Mouse (Mus musculus) gastrocnemius, adult 2 months (tissue): Measurements from ENCODE around the gene Olfr32. TPM values are rescaled to one million over a fixed set of nuclear protein-coding genes. Genes with fewer than 3 reads are reported as not detected.
"Not testable (repeated sequence)": the region's sequence is repeated elsewhere in the genome, so short reads cannot be mapped to it uniquely, and the experiment has no call there.

Experiments
- DNase-seq: peaks from one replicate; pipeline ENCODE4 v3.0.0; 2022
- H3K27ac ChIP-seq: fragments of 200-600 bp; 2 replicates; pipeline ENCODE4 v1.8.1; 2022; ENCODE audit warnings: mild to moderate bottlenecking
- H3K4me3 ChIP-seq: fragments of 200-600 bp; 2 replicates; pipeline ENCODE4 v1.8.1; 2022; ENCODE audit warnings: mild to moderate bottlenecking, moderate library complexity
- CTCF ChIP-seq: fragments of 200-600 bp; IDR thresholded peaks from 2 replicates; pipeline ENCODE4 v1.8.1; 2022; ENCODE audit warnings: antibody characterized with exemption, mild to moderate bottlenecking, moderate library complexity
- intact Hi-C: fragments of 180-260 bp; cut with DNase I; formaldehyde crosslinking; loops from one replicate; pipeline ENCODE4 v1.15.1; 2025
- long read RNA-seq, 2 experiments: library from polyadenylated mRNA; stranded (forward); transcript quantifications; one replicate each; pipeline ENCODE4 v2.0.0; 2021
- total RNA-seq, 2 experiments: library from RNA; stranded (reverse); gene quantifications; 2 replicates each; pipeline ENCODE4 v1.2.3; 2021

The Olfr32 gene
- not detected for total RNA-seq
- long read RNA-seq, experiment 1 = 0 reads
- long read RNA-seq, experiment 2 = 0 reads

GRCm38 (mm10) chr2:90142196-90142595, at the start of gene Olfr32:
TSS of gene Olfr32 (minus strand) at chr2:90142296.
- H3K4me3 ChIP-seq = no peak within 1 kb of the TSS
- TF ChIP-seq CTCF = no peak
- DNase-seq = no peak
- intact Hi-C loops = no loop called here
- no peak within 1 kb of the TSS for H3K27ac ChIP-seq

DNA sequence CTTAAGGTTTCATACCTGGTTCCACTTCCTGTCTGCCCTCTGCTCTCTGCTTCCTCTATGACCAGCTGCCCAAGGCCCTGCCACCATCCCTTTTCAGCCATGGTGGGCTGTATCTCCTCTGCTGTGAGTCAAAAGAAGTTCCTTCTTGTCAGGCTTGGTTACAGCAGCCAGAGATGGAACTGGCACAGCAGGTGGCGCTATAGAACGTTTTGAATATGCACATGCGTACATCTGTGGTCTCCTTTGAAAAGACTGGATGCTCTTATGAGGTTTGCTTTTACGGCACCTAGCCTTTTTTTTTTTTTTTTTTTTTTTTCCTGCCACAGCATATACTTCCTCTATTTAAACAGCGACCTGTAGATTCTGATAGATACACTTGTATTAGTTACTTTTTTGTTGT, 45.0 kb upstream of the Olfr32 start:
- H3K4me3 ChIP-seq, H3K27ac ChIP-seq, DNase-seq, intact Hi-C loops: not testable (repeated sequence)

GRCm38 (mm10) chr2:90186082-90186481, 44.0 kb upstream of the Olfr32 start:
- intact Hi-C loops, H3K4me3 ChIP-seq, DNase-seq, H3K27ac ChIP-seq: not testable (repeated sequence)

DNA sequence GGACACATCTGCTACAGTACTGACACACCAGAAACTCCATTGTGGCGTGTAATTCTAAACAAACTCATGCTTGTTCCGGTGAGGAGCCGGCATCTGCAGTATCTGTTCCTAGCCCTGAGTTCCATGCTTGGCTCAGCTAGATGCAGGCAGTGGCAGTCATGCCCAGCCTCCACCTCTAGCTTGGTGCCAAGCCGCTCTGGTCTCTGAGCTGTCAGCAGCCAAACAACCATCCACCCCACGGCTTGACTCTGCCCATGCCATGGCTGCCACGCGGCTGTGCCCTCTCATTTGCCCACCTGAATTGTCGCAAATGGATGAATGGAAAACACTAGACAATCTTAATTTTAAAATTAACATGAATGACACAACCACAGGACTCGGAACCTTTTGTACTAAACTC, 11.8 kb upstream of the Olfr32 start:
- H3K27ac ChIP-seq = no peak overlapping the region
- TF ChIP-seq CTCF = no peak
- intact Hi-C loops = no loop called here
- H3K4me3 ChIP-seq = no peak overlapping the region
- no peak for DNase-seq

- no peak for DNase-seq
- Histone ChIP-seq H3K27ac (no peak within 1 kb of the TSS), H3K4me3 (no peak within 1 kb of the TSS)
- no peak for TF ChIP-seq CTCF
- intact Hi-C loops = no loop called here
Measured at GRCm38 (mm10) chr2:90152991-90153390, 10.9 kb upstream of the Olfr32 start, which contains the start of gene Olfr1270. TSS of gene Olfr1270 (minus strand) at chr2:90153091.

DNA sequence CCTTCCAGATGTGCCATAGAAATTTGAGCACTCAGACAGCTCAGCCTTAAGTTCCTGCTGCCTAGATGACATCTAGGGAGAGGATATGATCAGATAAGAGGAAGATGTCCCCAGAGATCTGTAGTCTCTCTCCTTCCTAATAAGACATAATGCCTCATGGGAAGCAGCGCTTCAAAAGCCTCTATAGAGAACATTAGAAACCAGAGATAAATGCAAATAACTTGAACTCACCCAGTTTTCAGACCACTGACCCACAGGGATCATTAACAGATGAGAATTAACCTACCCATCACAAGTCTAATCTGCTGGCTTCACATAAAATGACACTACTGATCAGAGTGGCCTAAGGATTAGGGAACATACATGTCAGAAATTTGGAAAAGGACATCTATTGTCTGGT, 20.8 kb downstream of the Olfr32 start, which contains the start of gene Olfr1269:
TSS of gene Olfr1269 (minus strand) at position 101 of the 400 bp plus-strand sequence.
- no peak for TF ChIP-seq CTCF
- Histone ChIP-seq H3K27ac (no peak within 1 kb of the TSS), H3K4me3 (no peak within 1 kb of the TSS)
- intact Hi-C loops = no loop called here
- no peak for DNase-seq

Other genes starting within 250 kb of the Olfr32 start
- not detected for gene Olfr1258, start 215.0 kb downstream of the Olfr32 start, total RNA-seq
- gene Olfr1259, start 193.6 kb downstream of the Olfr32 start, total RNA-seq = not detected
- not detected for gene Olfr1260, start 168.0 kb downstream of the Olfr32 start, total RNA-seq
- not detected for gene Olfr1261, start 151.1 kb downstream of the Olfr32 start, total RNA-seq
- not detected for gene Olfr1262, start 142.2 kb downstream of the Olfr32 start, total RNA-seq
- not detected for gene Olfr1263, start 130.2 kb downstream of the Olfr32 start, total RNA-seq
- not detected for gene Olfr1264, start 116.7 kb downstream of the Olfr32 start, total RNA-seq
- not detected for gene Olfr1265, start 107.0 kb downstream of the Olfr32 start, total RNA-seq
- not detected for gene Olfr140, start 78.7 kb downstream of the Olfr32 start, total RNA-seq
- gene Olfr1269, start 20.9 kb downstream of the Olfr32 start, total RNA-seq = not detected
- not detected for gene Olfr1270, start 10.8 kb upstream of the Olfr32 start, total RNA-seq
- gene Olfr1506, start 82.2 kb upstream of the Olfr32 start, total RNA-seq = not detected
- not detected for gene Olfr142, start 115.3 kb upstream of the Olfr32 start, total RNA-seq
- not detected for gene Olfr1271, start 128.7 kb upstream of the Olfr32 start, total RNA-seq
- gene Olfr1272, start 150.5 kb upstream of the Olfr32 start, total RNA-seq = not detected
- not detected for gene Gm13769, start 179.9 kb upstream of the Olfr32 start, total RNA-seq